Mouse (Mus musculus): Measurements from ENCODE around the gene Mef2b. TPM values are rescaled to one million over a fixed set of nuclear protein-coding genes. Genes with fewer than 3 reads are reported as not detected.

Gene Mef2b
- polyA plus RNA-seq (2012; rRNA removed), result 1.7 and 4.5 TPM in 2 replicates

DNA sequence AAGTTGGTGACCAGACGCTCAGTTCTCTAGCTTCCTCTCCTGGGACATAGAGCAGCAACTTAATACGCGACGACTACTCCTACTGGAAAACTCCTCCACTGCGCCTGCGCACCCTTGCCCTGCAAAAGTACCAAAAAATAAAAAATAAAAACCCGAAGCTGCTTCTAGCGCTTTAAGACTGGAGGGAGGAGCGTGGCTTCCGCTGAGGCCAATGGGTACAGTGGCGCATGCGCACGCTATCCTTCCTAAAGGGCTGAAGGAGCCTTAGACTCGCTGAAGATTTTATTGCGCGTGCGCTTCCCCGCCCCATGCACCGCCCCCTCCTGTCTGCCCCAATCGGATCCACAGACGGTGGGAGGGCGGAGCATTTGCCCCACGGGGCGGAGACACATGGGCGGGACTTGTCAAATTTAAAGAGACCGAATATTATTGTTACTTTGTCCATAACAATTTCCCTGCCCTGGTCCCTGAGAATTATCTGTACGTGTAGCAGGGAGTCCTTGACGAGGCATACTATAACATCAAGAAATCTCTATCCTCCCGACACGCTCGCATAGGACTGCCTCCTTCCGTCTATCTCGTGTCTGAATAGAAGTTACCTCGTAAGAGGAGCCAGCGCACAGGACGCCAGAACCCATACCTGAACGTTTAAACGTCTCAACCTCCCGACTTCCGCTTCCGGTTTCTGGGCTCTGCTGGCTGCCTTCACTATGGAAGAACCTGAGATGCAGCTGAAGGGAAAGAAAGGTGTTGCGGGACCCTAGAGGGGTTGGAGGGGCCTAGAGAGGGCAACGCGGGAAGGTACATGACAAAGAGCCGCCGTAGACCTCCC, at the start of gene Mef2b, which contains the start of the genes Rfxank and Borcs8:
TSS of gene Mef2b (plus strand) at position 686 of the 832 bp plus-strand sequence.
TSS of gene Rfxank (minus strand) at position 129 of the 832 bp plus-strand sequence.
TSS of gene Borcs8 (plus strand) at position 474 of the 832 bp plus-strand sequence.

DNA sequence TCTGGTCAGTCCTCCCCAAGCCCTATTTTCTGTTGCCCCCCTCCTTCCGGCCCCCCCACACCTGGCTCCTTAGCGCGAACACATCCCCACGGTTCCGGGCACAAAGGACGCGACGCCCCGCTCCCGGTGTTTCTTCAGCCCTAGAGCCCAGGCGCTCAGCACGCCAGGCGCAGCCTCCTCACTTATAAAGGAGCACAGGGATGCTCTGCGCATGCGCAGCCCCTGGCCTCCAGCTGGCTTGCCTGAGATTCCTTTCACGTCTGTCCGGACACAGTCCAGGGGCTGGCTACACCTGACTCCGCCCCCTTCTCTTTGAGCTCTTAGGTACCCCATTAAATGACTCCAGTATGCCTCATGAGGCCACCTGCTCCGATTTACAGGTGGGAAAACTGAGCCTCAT, 18.8 kb upstream of the Mef2b start, which contains the start of gene Ncan:
TSS of gene Ncan (minus strand) at position 207 of the 400 bp plus-strand sequence.

DNA sequence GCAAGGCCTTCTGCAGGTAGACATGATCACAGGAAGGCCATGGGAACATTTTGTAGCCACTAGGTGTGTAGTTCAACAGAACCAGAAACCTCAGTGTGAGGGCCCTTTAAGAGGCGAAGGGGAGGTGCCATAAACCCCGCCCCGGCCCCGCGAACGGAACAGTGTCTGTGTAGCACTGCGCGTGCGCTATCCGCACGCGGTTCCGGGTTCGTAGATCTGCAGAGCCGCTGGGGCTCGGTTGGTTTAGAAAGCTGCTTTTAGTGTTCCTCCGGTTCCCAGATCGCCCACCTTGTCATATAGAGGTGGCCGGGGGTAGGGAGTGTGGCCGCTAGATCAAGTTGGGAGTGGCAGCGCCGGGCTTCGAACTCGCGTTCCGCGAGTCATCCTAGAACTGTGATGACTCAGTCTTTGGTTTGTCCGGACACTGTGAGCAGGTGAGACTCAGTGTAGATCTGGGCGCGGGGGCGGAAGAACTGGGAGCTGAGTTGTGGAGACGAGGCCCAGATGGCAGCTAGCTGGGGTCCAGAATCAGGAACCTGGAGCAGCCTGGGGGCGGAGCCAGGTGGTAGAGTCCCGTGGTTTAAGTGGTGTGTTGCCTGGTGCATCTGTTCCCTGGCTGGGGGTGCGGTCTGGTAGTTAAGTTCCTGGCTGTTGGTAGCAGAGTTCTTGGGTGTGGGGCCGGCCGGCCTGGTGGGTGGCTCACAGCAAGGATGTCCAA, 8.2 kb upstream of the Mef2b start, which contains the start of gene Nr2c2ap:
TSS of gene Nr2c2ap (plus strand) at position 168 of the 718 bp plus-strand sequence.

DNA sequence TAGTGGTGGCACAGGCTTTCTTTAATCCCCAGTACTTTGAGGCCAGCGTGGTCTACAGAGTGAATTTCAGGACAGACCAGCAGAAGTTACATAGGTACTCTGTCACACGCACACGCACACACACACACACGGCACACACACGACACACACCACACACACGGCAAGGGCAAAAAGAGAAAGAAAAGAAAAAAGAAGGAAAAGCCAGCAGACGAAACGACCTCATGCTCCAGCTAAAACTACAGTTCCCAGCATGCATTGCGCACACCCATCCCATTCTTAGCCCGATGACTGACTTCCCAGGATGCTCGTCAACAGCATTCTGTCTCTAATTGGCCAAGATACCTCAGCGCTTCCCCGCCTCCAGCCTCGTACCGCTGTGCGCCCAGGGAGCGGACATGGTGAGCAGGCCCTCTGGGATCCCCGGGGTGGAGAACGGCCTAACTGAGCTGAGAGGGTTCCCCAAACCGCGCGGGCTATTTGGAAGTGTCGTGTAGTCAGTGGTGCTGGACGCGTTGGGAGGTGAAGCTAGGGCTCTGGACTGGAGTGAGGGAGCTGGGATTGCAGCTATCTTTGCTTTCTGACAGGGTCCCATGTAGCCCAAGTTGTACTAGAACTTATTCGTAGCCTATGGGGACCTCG, 32.7 kb downstream of the Mef2b start, which contains the start of gene Tmem161a:
TSS of gene Tmem161a (plus strand) at position 314 of the 639 bp plus-strand sequence.

DNA sequence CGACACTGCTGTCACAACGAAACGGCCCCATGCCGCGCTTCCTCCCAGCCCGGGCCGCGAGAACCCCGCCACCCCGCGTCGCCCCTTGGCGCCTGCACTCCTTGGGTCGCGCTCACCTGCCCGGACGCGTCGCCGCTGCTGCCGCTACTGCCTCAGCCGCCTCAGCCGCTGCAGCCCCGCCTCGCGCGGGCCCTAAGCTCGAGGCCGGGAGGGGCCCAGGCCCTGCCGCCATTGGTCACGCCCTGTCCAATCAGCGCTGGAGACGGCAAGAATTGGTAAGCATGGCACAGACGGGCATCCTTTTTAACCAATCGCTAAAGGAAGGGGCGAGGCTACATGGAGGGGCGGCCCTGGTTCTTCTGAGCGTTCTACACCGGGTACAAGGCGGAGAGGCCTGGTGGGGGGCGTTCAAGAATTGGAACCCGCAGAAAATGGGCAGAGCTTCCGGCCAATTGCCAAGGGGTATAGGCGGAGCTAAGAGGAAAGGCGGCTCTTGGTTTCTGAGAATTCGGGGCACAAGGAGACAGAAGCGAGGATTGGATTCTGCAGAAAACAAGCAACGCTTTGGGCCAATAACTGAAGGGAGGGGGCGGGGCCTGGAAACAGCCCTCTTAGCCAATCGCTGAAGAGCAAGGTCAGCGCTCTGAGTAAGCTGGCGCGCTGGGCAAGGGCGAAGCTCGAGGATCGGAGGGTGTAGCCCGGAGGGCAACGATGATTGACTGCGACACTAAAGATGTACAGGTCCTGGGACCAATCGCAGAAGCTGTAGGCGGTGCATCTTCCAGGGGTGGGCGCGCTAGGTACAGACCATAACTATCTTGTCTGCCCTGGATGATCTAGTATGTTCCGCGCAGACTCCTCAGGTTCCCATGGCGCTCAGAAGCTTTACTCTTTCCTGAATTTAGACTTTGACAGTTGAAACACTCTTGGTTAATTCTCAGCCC, 72.9 kb downstream of the Mef2b start, which contains the start of gene Slc25a42:
TSS of gene Slc25a42 (minus strand) at position 194 of the 944 bp plus-strand sequence.

Other genes starting within 250 kb of the Mef2b start
- 2.1 and 3.1 TPM in 2 replicates for gene Tssk6, start 237.5 kb upstream of the Mef2b start, polyA plus RNA-seq (2012; rRNA removed)
- 98.7 and 144 TPM in 2 replicates for gene Ndufa13, start 237.2 kb upstream of the Mef2b start, polyA plus RNA-seq (2012; rRNA removed)
- gene Yjefn3, start 237.0 kb upstream of the Mef2b start, polyA plus RNA-seq (2012; rRNA removed), result 14.1 and 14.6 TPM in 2 replicates
- 79.6 and 96.8 TPM in 2 replicates for gene Gatad2a, start 143.3 kb upstream of the Mef2b start, polyA plus RNA-seq (2012; rRNA removed)
- gene Mau2, start 97.0 kb upstream of the Mef2b start, polyA plus RNA-seq (2012; rRNA removed), result 155 and 161 TPM in 2 replicates
- 9.9 and 11.8 TPM in 2 replicates for gene Sugp1, start 96.9 kb upstream of the Mef2b start, polyA plus RNA-seq (2012; rRNA removed)
- gene Tm6sf2, start 66.8 kb upstream of the Mef2b start, polyA plus RNA-seq (2012; rRNA removed), result 5.8 and 7.3 TPM in 2 replicates
- gene Hapln4, start 56.3 kb upstream of the Mef2b start, polyA plus RNA-seq (2012; rRNA removed), result 0.15 and 0.20 TPM in 2 replicates
- gene Ncan, start 18.8 kb upstream of the Mef2b start, polyA plus RNA-seq (2012; rRNA removed), result 0.06 and 0.09 TPM in 2 replicates
- 11.8 and 14.6 TPM in 2 replicates for gene Nr2c2ap, start 8.4 kb upstream of the Mef2b start, polyA plus RNA-seq (2012; rRNA removed)
- 29.3 and 37.2 TPM in 2 replicates for gene Rfxank, start 557 bp upstream of the Mef2b start, polyA plus RNA-seq (2012; rRNA removed)
- gene Borcs8, start 212 bp upstream of the Mef2b start, polyA plus RNA-seq (2012; rRNA removed), result 116 and 135 TPM in 2 replicates
- gene Tmem161a, start 32.6 kb downstream of the Mef2b start, polyA plus RNA-seq (2012; rRNA removed), result 191 and 215 TPM in 2 replicates
- gene Slc25a42, start 72.6 kb downstream of the Mef2b start, polyA plus RNA-seq (2012; rRNA removed), result 68.7 and 96.4 TPM in 2 replicates
- 52.7 and 59.3 TPM in 2 replicates for gene Sugp2, start 94.5 kb downstream of the Mef2b start, polyA plus RNA-seq (2012; rRNA removed)
- gene Armc6, start 94.8 kb downstream of the Mef2b start, polyA plus RNA-seq (2012; rRNA removed), result 33.3 and 36.1 TPM in 2 replicates
- 150 and 156 TPM in 2 replicates for gene Homer3, start 143.1 kb downstream of the Mef2b start, polyA plus RNA-seq (2012; rRNA removed)
- 66.3 and 70.5 TPM in 2 replicates for gene Ddx49, start 162.8 kb downstream of the Mef2b start, polyA plus RNA-seq (2012; rRNA removed)
- gene Cope, start 162.8 kb downstream of the Mef2b start, polyA plus RNA-seq (2012; rRNA removed), result 699 and 783 TPM in 2 replicates
- gene Cers1, start 176.1 kb downstream of the Mef2b start, polyA plus RNA-seq (2012; rRNA removed), result 12.7 and 13.9 TPM in 2 replicates
- gene Gdf1, start 190.1 kb downstream of the Mef2b start, polyA plus RNA-seq (2012; rRNA removed), result 10.9 and 13.0 TPM in 2 replicates
- 47.4 and 47.9 TPM in 2 replicates for gene Upf1, start 213.6 kb downstream of the Mef2b start, polyA plus RNA-seq (2012; rRNA removed)
- 2.6 and 8.5 TPM in 2 replicates for gene Comp, start 233.8 kb downstream of the Mef2b start, polyA plus RNA-seq (2012; rRNA removed)

Data from ovary, adult 2 months (tissue).